Mouse (Mus musculus): ENCODE measurements around the gene Magi1.

The Magi1 gene

GRCm38 (mm10) chr6:94283318-94284061, at the start of gene Magi1:
Magi1 (minus strand) TSS chr6:94283917.
- DNase-seq (ENCODE audit: low read depth, low spot score): peak; percentile 90

- no peak for DNase-seq (ENCODE audit: low read depth, low spot score)
These were observed 43.4 kb upstream of the Magi1 start for GRCm38 (mm10) chr6:94327143-94327542.

- DNase-seq (ENCODE audit: low read depth, low spot score): no peak
These were observed 33.2 kb upstream of the Magi1 start for GRCm38 (mm10) chr6:94316886-94317285.

DNA sequence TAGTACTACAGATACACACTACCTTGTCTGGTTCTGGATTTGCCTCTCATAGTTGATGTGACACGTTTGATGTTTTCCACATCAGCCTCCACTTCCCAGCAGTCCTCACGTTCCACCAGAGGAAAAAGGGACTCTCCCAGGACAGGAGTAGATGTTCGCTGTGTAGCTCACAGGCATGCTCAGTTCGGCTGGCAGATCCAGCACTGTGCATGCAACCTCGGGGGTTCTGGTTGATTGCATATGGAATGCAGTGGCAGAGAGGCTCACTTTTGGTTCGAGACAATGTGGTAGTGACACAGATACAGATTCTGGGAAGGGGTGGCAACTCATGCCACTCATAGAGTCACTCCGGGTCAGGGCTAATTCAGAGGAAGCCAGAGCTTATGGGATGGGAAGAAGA, 28.6 kb upstream of the Magi1 start:
- no peak for DNase-seq (ENCODE audit: low read depth, low spot score)

- peak; percentile 41 for DNase-seq (ENCODE audit: low read depth, low spot score)
These were observed 24.8 kb upstream of the Magi1 start for GRCm38 (mm10) chr6:94308498-94308897.

DNA sequence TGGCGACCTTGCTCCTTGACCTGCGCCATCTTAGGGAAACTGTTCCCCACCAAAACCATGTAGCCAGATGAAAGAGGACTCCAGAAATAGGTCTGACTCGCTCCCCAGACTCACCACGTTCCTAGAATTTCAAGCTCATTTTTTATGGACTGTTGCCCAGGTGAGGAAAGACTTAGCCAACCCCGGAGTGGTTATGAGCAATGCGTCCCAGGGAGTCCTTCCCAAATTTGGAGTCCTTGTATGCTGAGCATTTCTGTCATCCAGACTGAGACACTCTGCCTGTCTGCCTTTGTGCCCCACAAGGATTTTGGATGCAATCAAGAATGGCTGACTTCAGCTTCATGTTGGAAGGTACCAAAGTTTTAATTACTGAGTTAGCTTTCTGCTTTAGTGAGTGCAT, 19.8 kb upstream of the Magi1 start:
- peak; percentile 81 for DNase-seq (ENCODE audit: low read depth, low spot score)

DNA sequence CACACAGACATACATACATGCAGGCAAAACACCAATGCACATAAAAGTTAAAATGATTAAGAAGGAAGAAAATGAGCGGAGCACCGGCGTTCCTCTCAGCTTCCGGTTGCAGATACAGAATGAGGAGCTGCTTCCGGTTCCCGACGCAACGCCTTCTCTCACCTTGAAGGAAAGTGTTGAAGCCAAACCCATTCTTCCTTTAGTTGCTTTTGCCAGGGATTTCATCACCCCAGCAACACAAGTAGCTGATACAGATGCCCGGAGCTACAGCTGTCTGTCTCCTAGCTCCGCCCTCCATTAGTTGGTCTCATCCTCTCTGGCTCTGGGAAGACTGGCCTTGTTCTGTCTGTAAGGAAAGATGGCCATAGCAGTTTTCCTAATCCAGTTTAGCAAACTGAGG, 18.1 kb upstream of the Magi1 start:
- peak; percentile 24 for DNase-seq (ENCODE audit: low read depth, low spot score)

DNA sequence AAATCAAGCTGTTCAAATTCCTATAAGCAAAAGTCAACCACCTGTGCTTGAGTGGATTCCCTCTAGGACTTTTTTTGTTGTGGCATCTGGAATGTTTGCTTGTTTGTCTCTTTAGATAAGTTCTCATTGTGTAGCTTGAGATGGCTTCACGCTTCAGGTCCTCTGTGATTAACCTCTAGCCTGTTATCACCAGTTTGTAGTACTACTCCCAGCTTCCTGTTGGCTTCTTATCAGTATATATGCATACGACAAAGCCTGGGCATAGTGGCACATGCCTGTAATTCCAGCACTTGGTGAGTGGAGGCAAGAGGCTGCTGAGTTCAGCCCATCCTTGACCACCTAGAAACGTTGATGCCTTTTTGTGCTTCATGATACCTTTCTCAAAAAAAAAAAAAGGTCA, 16.8 kb upstream of the Magi1 start:
- DNase-seq (ENCODE audit: low read depth, low spot score): no peak

GRCm38 (mm10) chr6:94287387-94287786, 3.7 kb upstream of the Magi1 start:
- no peak for DNase-seq (ENCODE audit: low read depth, low spot score)

DNA sequence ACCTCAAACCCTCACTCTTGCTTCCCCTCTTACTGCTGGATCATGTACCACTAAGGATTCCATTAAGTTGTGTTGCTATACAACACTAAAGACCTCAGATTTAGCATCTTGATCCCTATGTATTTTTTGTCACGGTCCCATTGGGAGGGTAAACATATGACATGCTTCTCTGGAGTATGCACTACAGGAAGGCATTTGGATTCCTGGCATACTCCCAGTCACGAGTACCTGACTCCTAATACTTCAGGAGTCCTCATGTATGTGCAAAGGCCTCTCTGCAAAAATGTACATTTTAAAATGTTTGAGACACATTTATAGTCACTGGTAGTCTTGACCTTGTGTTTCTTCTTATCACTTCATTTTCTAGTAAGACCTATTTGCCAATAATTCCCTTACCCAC, 2.8 kb upstream of the Magi1 start:
- DNase-seq (ENCODE audit: low read depth, low spot score): no peak

DNA sequence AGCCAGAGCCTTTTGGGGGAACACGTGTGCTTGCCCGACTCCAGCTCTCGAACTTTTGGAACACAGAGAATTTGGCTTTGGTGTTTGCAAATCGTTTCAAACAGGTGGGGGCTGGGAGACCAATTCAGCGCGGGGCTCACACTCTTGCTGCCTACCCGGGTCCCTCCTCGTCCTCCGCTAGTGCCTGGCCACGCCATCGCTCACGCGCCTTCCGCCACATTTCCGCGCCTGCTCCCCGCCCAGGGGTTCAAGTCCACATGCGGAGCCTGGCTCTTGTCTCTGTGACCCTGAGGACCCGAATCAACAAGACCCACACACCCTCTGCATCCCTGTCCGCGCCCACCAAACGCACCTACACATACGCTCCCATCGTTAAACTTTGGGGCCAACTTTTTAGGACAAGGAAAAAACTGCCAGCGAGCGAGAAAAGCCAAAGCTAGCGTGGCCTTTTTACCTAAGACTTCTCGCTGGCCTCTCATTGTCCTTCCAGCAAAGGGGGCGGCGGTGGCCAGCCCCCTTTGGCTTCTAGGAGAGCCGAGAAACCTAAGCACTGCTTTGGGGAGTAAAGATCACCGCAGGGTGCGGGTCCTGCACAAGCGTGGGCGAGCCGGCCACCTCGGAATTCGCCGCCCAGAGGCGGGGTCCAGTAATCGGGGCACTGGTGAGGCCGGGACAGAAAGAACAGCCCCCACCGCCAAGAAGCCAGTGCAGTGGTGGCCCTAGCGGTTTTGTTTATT, 540 bp upstream of the Magi1 start:
- peak; percentile 47 for DNase-seq (ENCODE audit: low read depth, low spot score)

GRCm38 (mm10) chr6:94282301-94283241, 1.1 kb downstream of the Magi1 start:
- DNase-seq (ENCODE audit: low read depth, low spot score): peak; percentile 63

DNA sequence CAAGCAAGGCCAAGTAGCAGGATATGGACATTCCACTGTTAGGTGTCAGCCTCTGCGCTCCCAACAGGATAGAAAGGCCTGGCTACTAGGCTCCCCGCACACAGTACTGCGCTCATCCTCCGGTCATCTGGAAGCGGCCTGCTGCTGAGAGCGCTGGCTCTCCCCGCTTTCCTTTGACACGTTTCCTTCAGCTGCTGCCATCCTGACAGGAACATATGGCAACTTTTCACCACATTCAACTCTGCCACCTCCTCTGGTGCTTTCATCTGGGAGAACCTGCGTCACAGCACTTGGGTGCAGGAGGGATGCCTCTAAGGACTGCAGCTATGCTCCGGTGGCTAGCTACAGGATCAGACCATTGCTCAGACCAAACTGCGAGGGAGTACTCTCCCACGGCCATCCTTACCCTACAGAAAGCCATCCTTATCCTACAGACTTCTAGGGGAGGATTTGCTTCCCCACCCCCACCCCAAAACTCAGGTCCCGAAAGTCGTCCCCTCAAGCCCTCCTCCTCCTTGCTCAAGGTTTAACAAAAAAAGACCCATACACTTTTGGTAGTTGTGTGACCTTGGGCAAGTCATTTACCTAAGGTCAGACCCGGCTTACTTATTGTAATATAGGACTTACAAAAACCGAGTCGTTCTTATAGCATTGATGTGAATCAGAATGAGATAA, 2.0 kb downstream of the Magi1 start:
- peak; percentile 50 for DNase-seq (ENCODE audit: low read depth, low spot score)

- no peak for DNase-seq (ENCODE audit: low read depth, low spot score)
These were observed 9.8 kb downstream of the Magi1 start for GRCm38 (mm10) chr6:94273941-94274340.

DNA sequence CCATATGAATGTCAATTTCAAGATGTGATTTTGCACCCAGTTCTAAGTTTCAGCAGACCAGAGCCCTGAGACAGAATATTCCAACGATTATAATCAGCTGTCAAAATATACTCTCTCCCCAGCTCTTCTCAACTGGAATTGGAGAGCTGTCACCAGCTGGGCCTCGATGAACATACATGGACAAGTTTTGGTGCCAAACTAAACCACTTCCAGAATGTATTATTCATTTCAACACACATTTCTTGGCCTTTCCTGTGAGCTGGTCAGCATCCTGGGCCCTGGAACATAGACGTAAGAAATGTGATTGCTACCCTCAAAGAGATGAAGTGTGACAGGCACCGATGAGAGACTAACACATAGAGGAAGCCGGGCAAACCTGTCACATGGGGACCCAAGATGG, 13.7 kb downstream of the Magi1 start:
- peak; percentile 81 for DNase-seq (ENCODE audit: low read depth, low spot score)

DNA sequence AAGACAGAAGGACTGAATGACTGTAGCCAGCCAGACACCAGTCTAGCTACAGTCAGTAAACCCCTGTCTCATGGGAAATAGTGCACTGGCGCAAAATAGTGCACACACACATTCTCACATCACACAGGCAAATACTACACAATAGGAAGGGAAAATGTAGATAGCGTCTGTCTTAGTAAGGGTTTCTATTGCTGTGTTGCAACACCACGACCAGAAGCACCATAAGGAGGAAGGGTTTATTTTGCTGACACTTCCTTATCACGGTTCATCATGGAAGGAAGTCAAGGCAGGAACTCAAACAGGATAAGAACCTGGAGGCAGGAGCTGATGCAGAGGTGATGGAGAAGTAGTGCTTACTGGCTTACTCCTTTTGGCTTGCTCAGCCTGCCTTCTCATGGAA, 14.5 kb downstream of the Magi1 start:
- no peak for DNase-seq (ENCODE audit: low read depth, low spot score)

GRCm38 (mm10) chr6:94265244-94265935, 18.3 kb downstream of the Magi1 start:
- DNase-seq (ENCODE audit: low read depth, low spot score): no peak

- DNase-seq (ENCODE audit: low read depth, low spot score): peak; percentile 70
These were observed 19.4 kb downstream of the Magi1 start for GRCm38 (mm10) chr6:94264183-94264941.

DNA sequence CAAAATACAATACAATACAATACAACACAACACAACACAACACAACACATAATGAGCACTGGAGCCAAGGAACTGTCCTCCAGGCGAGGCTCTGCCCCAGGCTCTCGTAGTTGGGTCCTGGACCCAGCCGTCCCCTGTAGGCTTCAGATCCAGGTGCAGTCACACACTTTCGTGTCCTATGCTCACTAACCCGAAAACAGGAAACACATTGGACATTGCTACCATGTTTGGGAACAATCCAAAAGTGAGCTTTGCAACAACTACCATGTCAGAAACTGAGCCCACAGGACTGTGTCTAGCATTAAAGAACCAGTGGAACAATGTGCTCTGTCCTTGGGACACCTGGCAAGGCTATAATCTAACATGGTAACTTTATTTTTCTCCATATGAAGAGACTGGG, 22.9 kb downstream of the Magi1 start:
- DNase-seq (ENCODE audit: low read depth, low spot score): no peak

GRCm38 (mm10) chr6:94259981-94260380, 23.7 kb downstream of the Magi1 start:
- no peak for DNase-seq (ENCODE audit: low read depth, low spot score)
